Mouse (Mus musculus): Measurements from ENCODE around the gene Itga8.

The Itga8 gene

GRCm38 (mm10) chr2:12090993-12091392 is 210.7 kb downstream of the Itga8 start:
- DNase-seq (ENCODE audit: low spot score in 2 of 2) = no peak

DNA sequence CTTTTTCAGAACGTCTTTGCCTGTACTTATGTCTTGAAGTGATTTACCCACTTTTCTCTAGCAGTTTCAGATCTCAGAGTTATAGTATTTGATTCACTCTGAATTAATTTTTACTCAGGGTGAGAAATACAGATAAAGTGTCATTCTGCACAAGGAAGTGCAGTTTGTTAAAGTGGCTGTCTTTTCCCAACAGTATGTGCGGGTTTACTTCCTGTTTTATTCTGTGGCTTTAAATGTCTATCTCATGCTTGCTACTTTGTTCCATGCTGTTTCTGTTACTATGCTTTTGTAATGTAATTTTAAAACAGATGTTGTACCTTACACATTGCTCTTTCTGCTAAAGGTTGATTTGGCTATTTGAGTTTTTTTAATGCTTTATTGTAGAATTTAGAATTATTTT is 216.2 kb downstream of the Itga8 start:
- DNase-seq (ENCODE audit: low spot score in 2 of 2) = no peak

DNA sequence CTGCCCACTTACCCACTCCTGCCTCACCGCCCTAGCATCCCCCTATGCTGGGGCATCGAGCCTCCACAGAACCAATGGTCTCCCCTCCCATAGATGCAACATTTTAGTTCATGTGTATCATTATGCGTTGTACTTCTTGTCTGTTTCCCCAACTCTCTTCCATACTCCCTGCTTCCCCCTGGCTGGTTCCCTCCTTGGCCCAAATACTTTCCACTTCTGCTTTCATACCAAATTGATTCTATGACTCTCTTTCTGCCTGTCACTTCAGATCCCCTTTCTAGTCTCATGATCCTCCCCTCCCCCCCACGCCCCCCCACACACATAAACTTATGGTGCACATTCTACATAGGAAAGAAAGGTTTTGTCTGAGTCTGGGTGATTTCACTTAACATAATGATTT is 217.4 kb downstream of the Itga8 start:
- DNase-seq (ENCODE audit: low spot score in 2 of 2) = no peak

DNA sequence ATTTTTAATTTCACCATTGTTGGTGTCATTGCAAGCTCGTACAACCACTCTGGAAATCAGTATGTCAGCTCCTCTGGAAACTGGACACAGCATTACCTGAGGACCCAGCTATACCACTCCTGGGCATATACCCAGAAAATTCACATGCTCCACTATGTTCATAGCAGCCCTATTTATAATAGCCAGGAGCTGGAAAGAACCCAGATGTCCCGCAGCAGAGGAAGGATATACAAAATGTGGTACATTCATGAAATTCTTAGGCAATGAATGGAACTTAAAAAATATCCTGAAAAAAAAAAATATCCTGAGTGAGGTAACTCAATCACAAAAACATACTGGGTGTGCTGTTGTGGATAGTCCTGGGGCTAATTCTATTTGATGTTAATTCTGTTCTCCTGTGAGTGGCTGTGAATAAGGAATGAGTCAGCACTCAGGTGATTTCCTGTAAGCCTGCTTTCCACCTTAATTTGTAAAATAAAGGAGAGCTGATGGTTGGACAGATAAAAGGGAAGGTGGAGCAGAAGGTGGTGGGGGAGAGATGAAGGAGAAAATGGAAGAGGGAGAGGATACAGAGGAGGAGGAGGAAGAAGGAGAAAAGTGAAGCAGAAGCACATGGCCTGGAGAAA is 224.3 kb downstream of the Itga8 start:
- DNase-seq (ENCODE audit: low spot score in 2 of 2) = no peak

DNA sequence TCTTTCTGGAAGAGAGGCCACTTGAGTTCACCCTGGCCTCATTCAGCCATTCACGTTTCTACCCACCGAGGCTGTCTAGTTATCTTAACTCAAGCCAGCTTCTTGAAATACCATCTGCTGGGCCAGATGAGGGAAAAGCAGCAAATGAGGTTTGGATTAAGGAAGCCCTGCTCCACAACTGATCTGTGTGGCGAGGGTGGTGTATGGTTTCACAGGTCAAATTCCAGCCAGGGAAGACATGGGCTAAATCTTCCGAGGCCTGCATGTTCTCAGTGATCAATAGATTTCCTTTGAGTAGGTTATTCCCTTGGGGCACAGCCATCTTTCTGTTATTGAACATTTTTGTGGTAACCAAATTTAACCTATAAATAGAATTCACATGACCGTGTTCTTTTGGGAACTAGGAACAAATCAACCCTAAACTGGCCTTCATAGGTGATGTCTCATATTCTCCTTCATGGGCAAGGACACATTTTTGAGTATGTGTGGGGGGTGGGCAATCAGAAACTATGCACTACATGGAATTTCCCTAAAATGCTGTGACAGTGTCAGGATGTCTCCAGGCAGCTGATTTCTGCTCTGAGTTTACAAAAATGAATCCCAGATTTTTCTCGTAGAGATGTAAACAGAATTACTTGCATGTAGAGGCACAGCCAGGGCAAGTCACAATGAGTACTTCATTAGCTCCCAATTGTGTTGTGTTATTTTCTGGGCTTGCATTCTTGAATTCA is 235.9 kb downstream of the Itga8 start:
- DNase-seq (ENCODE audit: low spot score in 2 of 2) = no peak

DNA sequence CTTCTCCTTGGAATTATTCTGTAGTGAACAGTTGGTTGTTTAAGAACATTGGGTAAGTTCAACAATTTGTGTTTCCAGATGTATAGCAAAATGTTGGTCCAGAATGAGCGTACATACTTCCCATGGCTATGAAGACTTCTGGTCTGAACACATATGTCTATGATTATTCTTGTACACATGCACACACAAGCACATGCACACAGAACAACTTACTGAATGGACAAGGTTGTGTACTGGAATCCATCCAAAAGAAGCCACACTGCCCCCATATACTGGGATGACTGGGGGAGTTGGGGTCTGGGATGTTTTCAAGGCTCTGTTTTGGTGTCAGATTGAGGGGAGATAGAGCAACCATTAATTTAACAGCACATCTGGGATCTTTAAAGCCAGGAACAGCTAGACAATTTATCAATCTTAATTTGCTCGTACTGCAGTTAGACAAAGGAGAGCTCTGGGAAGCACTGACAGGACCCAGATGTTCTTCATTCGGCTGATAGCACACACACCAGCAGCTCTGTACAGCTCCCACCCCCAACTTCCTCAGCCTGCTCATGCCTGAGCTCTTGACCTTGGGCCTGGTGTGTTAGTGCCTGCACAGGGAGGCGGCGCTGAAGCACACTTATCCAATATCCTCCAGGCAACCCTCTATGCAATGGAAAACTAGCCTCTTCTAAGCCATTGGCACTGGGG is 241.5 kb downstream of the Itga8 start:
- no peak for DNase-seq (ENCODE audit: low spot score in 2 of 2)
